Mouse (Mus musculus) midbrain, embryonic 16.5 days (tissue): Measurements from ENCODE around the gene Aldh5a1. TPM values are rescaled to one million over a fixed set of nuclear protein-coding genes. Genes with fewer than 3 reads are reported as not detected.
"Not testable (repeated sequence)": the region's sequence is repeated elsewhere in the genome, so short reads cannot be mapped to it uniquely, and the experiment has no call there.

Experiments used
- ATAC-seq: fragments of 200-750 bp; cut with Nextera tagmentation; 2 replicates; pipeline ENCODE4 v1.8.0; 2017; ENCODE audit warnings: moderate TSS enrichment
- H3K27ac ChIP-seq: fragments of 300-500 bp; sonication (generic); 2 replicates; pipeline ENCODE4 v1.5.1; 2014; ENCODE audit warnings: mild to moderate bottlenecking, low read length, mixed read lengths
- H3K27me3 ChIP-seq: fragments of 300-500 bp; sonication (generic); 2 replicates; pipeline ENCODE4 v1.6.1; 2014; ENCODE audit warnings: low read depth, low read length, mixed read lengths; ENCODE audit not compliant: control insufficient read depth, insufficient read depth
- H3K36me3 ChIP-seq: fragments of 300-500 bp; sonication (generic); 2 replicates; pipeline ENCODE4 v1.6.1; 2014; ENCODE audit warnings: mild to moderate bottlenecking, low read length, moderate library complexity, mixed read lengths; ENCODE audit not compliant: control insufficient read depth, insufficient read depth
- H3K4me1 ChIP-seq: fragments of 300-500 bp; sonication (generic); 2 replicates; pipeline ENCODE4 v1.6.1; 2014; ENCODE audit warnings: mild to moderate bottlenecking, low read length, mixed read lengths; ENCODE audit not compliant: control insufficient read depth, insufficient read depth
- H3K4me2 ChIP-seq: fragments of 300-500 bp; sonication (generic); 2 replicates; pipeline ENCODE4 v1.6.1; 2014; ENCODE audit warnings: mild to moderate bottlenecking, low read length, mixed read lengths
- H3K4me3 ChIP-seq: fragments of 300-500 bp; sonication (generic); 2 replicates; pipeline ENCODE4 v1.5.1; 2014; ENCODE audit warnings: low read depth, mild to moderate bottlenecking, low read length, moderate library complexity, mixed read lengths
- H3K9ac ChIP-seq: fragments of 300-500 bp; sonication (generic); 2 replicates; pipeline ENCODE4 v1.6.1; 2014; ENCODE audit warnings: low read depth, low read length, mixed read lengths
- H3K9me3 ChIP-seq: fragments of 300-500 bp; sonication (generic); replicated peaks from 2 replicates; pipeline ENCODE4 v1.6.1; 2014; ENCODE audit warnings: mild to moderate bottlenecking, low read length, mixed read lengths; ENCODE audit not compliant: control insufficient read depth, poor library complexity, severe bottlenecking
- WGBS: fragments of 180-500 bp; shearing (Covaris S2); extraction: QIAGEN DNeasy Blood & Tissue Kit; methylation state at CpG from one replicate; pipeline ENCODE4 v1.1.7; 2014; 5-methylcytosine and 5-hydroxymethylcytosine counted together
- polyA plus RNA-seq: library from polyadenylated mRNA; unstranded; fragments of >200 nt; fragmentation: Nextera tagmentation; extraction: Ambion mirVana; gene quantifications from 2 replicates; pipeline ENCODE4 v1.2.1, GENCODE M21; 2015

Gene Aldh5a1
- polyA plus RNA-seq = 12.8 and 14.0 TPM in 2 replicates

GRCm38 (mm10) chr13:24937108-24937838 is at the start of gene Aldh5a1:
Aldh5a1 (minus strand) TSS chr13:24937661.
- under 1% methylated on average over 75 of the region's 75 CpGs for WGBS
- peaks cover 22% of the 10 kb centered on the region for H3K4me1 ChIP-seq
- peak; percentile 87 for ATAC-seq
- peak within 1 kb of the TSS; percentile 94 for H3K27ac ChIP-seq
- H3K4me3 ChIP-seq = peak within 1 kb of the TSS; percentile 94
- peak within 1 kb of the TSS; percentile 71 for H3K4me2 ChIP-seq
- H3K27me3 ChIP-seq = no peaks in the 10 kb centered on the region
- H3K36me3 ChIP-seq = no peaks in the 10 kb centered on the region
- no peaks in the 10 kb centered on the region for H3K9me3 ChIP-seq
- H3K9ac ChIP-seq = peak within 1 kb of the TSS; percentile 97

- no peak overlapping the region for H3K4me3 ChIP-seq
- H3K36me3 ChIP-seq = peaks cover 4% of the 10 kb centered on the region; the same call in 1 of the 2 replicates
- H3K27ac ChIP-seq = peak overlapping the region; percentile 33; the same call in 1 of the 2 replicates
- H3K4me2 ChIP-seq = no peak overlapping the region
- 25% methylated on average over 2 of the region's 2 CpGs for WGBS
- ATAC-seq = peak; percentile 64
- no peak overlapping the region for H3K9ac ChIP-seq
- H3K27me3 ChIP-seq = no peaks in the 10 kb centered on the region
- no peaks in the 10 kb centered on the region for H3K9me3 ChIP-seq
- no peaks in the 10 kb centered on the region for H3K4me1 ChIP-seq
Observed at GRCm38 (mm10) chr13:24985435-24985834, 48.0 kb upstream of the Aldh5a1 start.

DNA sequence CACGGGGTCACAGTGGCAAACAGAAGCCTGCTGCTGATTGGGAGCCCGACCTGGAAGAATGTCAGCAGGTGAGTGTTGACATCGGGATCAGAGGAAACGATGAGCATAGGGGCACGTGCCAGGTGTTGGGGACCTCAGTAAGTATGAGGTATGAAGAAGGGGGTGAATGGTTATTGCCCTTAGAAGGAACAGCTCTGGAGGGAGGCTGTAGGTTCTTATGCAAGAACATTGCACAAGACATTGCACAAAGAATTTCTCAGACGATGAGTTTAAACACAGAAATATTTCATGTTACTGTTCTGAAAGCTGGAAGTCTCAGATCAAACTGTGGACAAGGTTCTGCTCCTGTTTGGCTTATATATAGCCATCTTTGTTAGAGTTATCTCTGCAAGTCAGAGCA is 43.6 kb upstream of the Aldh5a1 start:
- Histone ChIP-seq H3K4me3 (no peak overlapping the region), H3K27ac (no peak overlapping the region), H3K4me2 (no peak overlapping the region), H3K27me3 (no peaks in the 10 kb centered on the region), H3K9ac (no peak overlapping the region), H3K36me3 (no peaks in the 10 kb centered on the region), H3K4me1 (no peaks in the 10 kb centered on the region), H3K9me3 (no peaks in the 10 kb centered on the region)
- ATAC-seq = no peak
- WGBS = 91% methylated on average over 6 of the region's 6 CpGs

- no peak for ATAC-seq
- no peak overlapping the region for H3K27ac ChIP-seq
- 85% methylated on average over 5 of the region's 5 CpGs for WGBS
- no peak overlapping the region for H3K4me2 ChIP-seq
- H3K4me1 ChIP-seq = no peaks in the 10 kb centered on the region
- H3K27me3 ChIP-seq = no peaks in the 10 kb centered on the region
- H3K36me3 ChIP-seq = no peaks in the 10 kb centered on the region
- no peak overlapping the region for H3K9ac ChIP-seq
- no peaks in the 10 kb centered on the region for H3K9me3 ChIP-seq
- no peak overlapping the region for H3K4me3 ChIP-seq
Observed at GRCm38 (mm10) chr13:24977820-24978342, 40.4 kb upstream of the Aldh5a1 start.

- no peak for ATAC-seq
- H3K9ac ChIP-seq = no peak overlapping the region
- no peaks in the 10 kb centered on the region for H3K27me3 ChIP-seq
- no peaks in the 10 kb centered on the region for H3K36me3 ChIP-seq
- H3K4me2 ChIP-seq = no peak overlapping the region
- WGBS = 68% methylated on average over 4 of the region's 4 CpGs
- no peak overlapping the region for H3K27ac ChIP-seq
- no peaks in the 10 kb centered on the region for H3K4me1 ChIP-seq
- no peaks in the 10 kb centered on the region for H3K9me3 ChIP-seq
- H3K4me3 ChIP-seq = no peak overlapping the region
Observed at GRCm38 (mm10) chr13:24976384-24976783, 38.9 kb upstream of the Aldh5a1 start.

- not testable (repeated sequence) for H3K27me3 ChIP-seq, H3K4me3 ChIP-seq, H3K4me2 ChIP-seq, H3K9ac ChIP-seq, H3K4me1 ChIP-seq, H3K36me3 ChIP-seq, ATAC-seq, H3K9me3 ChIP-seq, H3K27ac ChIP-seq
- 90% methylated on average over 3 of the region's 3 CpGs for WGBS
Observed at GRCm38 (mm10) chr13:24971776-24972175, 34.3 kb upstream of the Aldh5a1 start.

GRCm38 (mm10) chr13:24965846-24966201 is 28.4 kb upstream of the Aldh5a1 start:
- Histone ChIP-seq H3K9me3 (no peaks in the 10 kb centered on the region), H3K4me3 (peak overlapping the region; percentile 33), H3K27ac (peak overlapping the region; percentile 53), H3K4me2 (peak overlapping the region; percentile 52), H3K4me1 (peaks cover 4% of the 10 kb centered on the region; the same call in 1 of the 2 replicates), H3K27me3 (no peaks in the 10 kb centered on the region), H3K36me3 (no peaks in the 10 kb centered on the region), H3K9ac (peak overlapping the region; percentile 35)
- peak; percentile 68 for ATAC-seq
- 32% methylated on average over 5 of the region's 5 CpGs for WGBS

DNA sequence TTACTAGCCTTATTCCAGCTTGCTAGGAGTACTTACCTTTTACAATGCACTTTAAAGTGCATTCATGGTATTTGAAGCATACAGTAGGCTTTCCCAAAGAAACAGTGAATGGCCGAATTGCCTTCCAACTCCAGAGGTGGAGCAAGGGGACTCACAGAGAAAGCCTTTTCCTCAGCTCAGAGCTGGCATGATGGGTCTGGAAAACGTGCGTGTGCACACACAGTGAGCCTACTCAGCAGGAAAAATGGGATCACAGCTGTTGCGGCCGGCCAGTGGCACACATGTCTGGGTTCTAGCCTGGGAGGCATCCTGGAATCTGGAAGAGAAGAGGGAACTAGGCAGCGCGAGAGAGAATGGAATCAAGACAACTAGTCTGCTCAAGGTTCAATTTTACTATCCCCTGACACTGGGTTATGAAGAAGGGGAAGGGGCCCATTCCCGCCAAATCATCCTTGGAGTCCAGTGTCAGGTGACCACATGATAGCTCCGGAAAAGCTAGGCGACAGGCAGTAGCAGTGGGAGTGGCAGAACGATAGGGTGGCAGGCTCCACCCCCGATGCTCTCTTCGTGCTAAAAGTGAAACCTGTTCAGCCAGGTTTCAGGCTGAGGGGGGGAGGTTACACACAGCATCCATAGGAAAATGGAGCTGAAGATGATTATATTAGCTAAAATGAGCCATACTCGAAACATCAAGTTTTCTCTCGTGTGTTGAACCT is 27.8 kb upstream of the Aldh5a1 start:
- no peaks in the 10 kb centered on the region for H3K9me3 ChIP-seq
- peak overlapping the region; percentile 52 for H3K4me2 ChIP-seq
- H3K27me3 ChIP-seq = no peaks in the 10 kb centered on the region
- H3K9ac ChIP-seq = peak overlapping the region; percentile 35
- ATAC-seq = peak; percentile 66
- peak overlapping the region; percentile 53; the same call in 1 of the 2 replicates for H3K27ac ChIP-seq
- H3K4me3 ChIP-seq = peak overlapping the region; percentile 33
- WGBS = 21% methylated on average over 15 of the region's 15 CpGs
- H3K36me3 ChIP-seq = no peaks in the 10 kb centered on the region
- H3K4me1 ChIP-seq = peaks cover 4% of the 10 kb centered on the region; the same call in 1 of the 2 replicates

GRCm38 (mm10) chr13:24962119-24962518 is 24.7 kb upstream of the Aldh5a1 start:
- Histone ChIP-seq H3K4me1 (peaks cover 4% of the 10 kb centered on the region; the same call in 1 of the 2 replicates), H3K36me3 (no peaks in the 10 kb centered on the region), H3K4me2 (no peak overlapping the region), H3K27ac (no peak overlapping the region), H3K9me3 (no peaks in the 10 kb centered on the region), H3K4me3 (no peak overlapping the region), H3K9ac (no peak overlapping the region), H3K27me3 (no peaks in the 10 kb centered on the region)
- ATAC-seq = no peak
- 86% methylated on average over 8 of the region's 8 CpGs for WGBS
